Mouse (Mus musculus) colon, adult 2 months (tissue): Measurements from ENCODE around the gene Exoc6b. TPM values are rescaled to one million over a fixed set of nuclear protein-coding genes. Genes with fewer than 3 reads are reported as not detected.

ENCODE experiments used
- polyA plus RNA-seq: library from polyadenylated mRNA; depleted of rRNA; stranded (reverse); fragments of >200 nt; gene quantifications from 2 replicates; pipeline ENCODE4 v1.2.3, GENCODE M21; 2012; rRNA removed

Exoc6b gene
- 5.8 and 7.2 TPM in 2 replicates for polyA plus RNA-seq

DNA sequence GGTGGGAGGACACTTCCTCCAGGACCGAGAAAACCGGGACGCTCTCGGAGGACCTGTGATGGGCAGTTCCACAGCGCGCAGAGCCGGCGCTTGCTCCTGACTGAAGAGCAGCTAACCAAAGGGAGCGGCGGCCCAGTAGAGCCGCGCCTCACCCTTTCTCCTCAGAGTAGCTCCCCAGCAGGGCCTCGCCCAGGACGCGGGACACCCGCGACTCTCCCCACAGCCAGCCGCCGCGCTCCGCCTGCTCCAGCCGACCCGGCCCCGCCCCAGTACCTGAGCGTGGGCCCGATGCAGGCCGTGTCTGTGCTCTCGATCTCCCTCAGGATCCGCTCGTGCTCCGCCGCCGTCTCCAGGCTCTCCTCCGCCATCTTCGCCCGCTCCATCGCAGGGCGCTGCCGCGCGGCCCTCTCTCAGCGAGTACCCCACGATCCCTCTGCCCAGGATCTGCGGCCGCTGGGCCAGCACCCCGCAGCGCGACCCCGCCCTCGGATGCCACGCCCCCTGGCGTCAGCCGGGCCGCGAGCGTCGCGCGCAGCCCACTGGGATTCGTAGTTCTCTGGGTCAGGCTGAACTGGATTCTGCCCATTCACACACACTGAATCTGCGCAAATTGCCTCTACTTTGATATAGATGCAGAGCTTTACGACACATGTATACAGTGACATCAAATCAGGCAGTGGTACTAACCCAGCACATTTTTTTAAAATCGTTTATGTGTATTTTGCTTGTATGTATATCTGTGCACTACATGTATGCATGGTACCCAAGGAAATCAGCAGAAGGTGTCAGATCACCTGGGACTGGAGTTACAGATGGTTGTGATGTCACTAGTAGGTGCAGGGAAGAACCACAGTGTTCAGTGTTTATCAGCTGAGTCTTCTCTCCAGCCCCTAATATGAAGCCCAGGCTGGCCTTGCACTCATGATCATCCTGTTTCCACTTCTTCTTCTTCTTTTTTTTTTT lies at the start of gene Exoc6b:
Exoc6b (minus strand) TSS at position 491 of the 963 bp plus-strand sequence.

GRCm38 (mm10) chr6:84593693-84594092 lies 475.6 kb downstream of the Exoc6b start, which contains the start of gene Cyp26b1:
Cyp26b1 (minus strand) TSS chr6:84593908.

Other genes with a start within 250 kb of the Exoc6b start
- 47.0 and 51.0 TPM in 2 replicates for gene Spr, start 68.3 kb upstream of the Exoc6b start, polyA plus RNA-seq
- not detected in 2 replicates for gene Emx1, start 117.9 kb upstream of the Exoc6b start, polyA plus RNA-seq